Mouse (Mus musculus): ENCODE measurements around the gene Gm20388. TPM values are rescaled to one million over a fixed set of nuclear protein-coding genes. Genes with fewer than 3 reads are reported as not detected.

Gene Gm20388
- total RNA-seq, 1 experiment, result 27.0 TPM

- in situ Hi-C loops (cut with MboI; ENCODE audit: low sequenced_read_pairs in 2 of 2, unreplicated experiment in 2 of 2), result no loop called here
- Histone ChIP-seq H3K4me1 (ENCODE audit: control insufficient read depth in 2 of 2, insufficient read depth in 2 of 2, low read length in 2 of 2, poor library complexity in 1 of 2) (peaks cover 7 to 16% of the 10 kb centered on the region in 2 experiments; a peak in 3 of 4 replicates), H3K4me3 (ENCODE audit: insufficient read depth in 1 of 2, low read depth in 1 of 2, low read length in 2 of 2, poor library complexity in 1 of 2, severe bottlenecking in 1 of 2) (no peak overlapping the region), H3K9ac (ENCODE audit: insufficient read depth, low read depth, low read length, poor library complexity, severe bottlenecking) (no peak overlapping the region), H3K9me3 (ENCODE audit: control insufficient read depth, insufficient read depth, low read depth, low read length) (no peaks in the 10 kb centered on the region), H3K36me3 (ENCODE audit: control insufficient read depth, insufficient read depth, low read length, poor library complexity, severe bottlenecking) (no peaks in the 10 kb centered on the region), H3K27ac (ENCODE audit: insufficient read depth, low read depth, low read length, poor library complexity, severe bottlenecking) (no peak overlapping the region)
- TF ChIP-seq ZNF384 (IDR thresholded peaks at IDR 0.05; ENCODE audit: low read depth, low read length), result no peak
- TF ChIP-seq MAFK (IDR thresholded peaks at IDR 0.05; ENCODE audit: insufficient read depth, low read depth, low read length), result no peak
- no peak for TF ChIP-seq CHD2 (IDR thresholded peaks at IDR 0.05; ENCODE audit: low read depth, low read length)
- TF ChIP-seq ZC3H11A (IDR thresholded peaks at IDR 0.05; ENCODE audit: borderline replicate concordance, low read depth, low read length), result no peak
- no peak for TF ChIP-seq HCFC1 (IDR thresholded peaks at IDR 0.05; ENCODE audit: borderline replicate concordance, insufficient read depth, low read length)
- DNase-seq (ENCODE audit: low read depth, low spot score), result no peak
Observed at GRCm38 (mm10) chr8:120476711-120477575, 566.3 kb downstream of the Gm20388 start.

DNA sequence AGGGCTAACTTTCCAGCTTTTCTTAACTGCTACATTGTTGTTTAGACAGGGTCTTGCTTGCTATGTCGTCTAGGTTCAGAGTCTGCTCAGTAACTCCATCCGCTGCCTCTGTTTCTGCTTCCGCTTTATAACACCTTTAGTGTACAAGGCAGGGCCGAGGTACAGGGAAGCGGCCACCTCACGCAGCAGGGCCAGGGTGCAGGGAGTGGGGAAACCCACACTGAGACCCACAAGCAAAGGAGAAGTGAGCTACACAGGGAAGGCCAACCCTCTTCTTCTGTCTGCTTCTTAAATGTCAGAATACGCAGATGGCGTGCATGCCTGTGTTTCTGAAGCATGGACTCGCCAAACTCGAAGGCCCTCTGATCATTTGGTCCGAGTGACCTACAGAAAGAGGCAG, 568.1 kb downstream of the Gm20388 start:
- peaks cover 1 to 6% of the 10 kb centered on the region in 2 experiments; a peak in 3 of 4 replicates for H3K4me1 ChIP-seq (ENCODE audit: control insufficient read depth in 2 of 2, insufficient read depth in 2 of 2, low read length in 2 of 2, poor library complexity in 1 of 2)
- TF ChIP-seq MAFK (IDR thresholded peaks at IDR 0.05; ENCODE audit: insufficient read depth, low read depth, low read length) (no peak), CHD2 (IDR thresholded peaks at IDR 0.05; ENCODE audit: low read depth, low read length) (no peak), ZNF384 (IDR thresholded peaks at IDR 0.05; ENCODE audit: low read depth, low read length) (no peak), ZC3H11A (IDR thresholded peaks at IDR 0.05; ENCODE audit: borderline replicate concordance, low read depth, low read length) (no peak), HCFC1 (IDR thresholded peaks at IDR 0.05; ENCODE audit: borderline replicate concordance, insufficient read depth, low read length) (no peak)
- H3K9ac ChIP-seq (ENCODE audit: insufficient read depth, low read depth, low read length, poor library complexity, severe bottlenecking), result no peak overlapping the region
- no peaks in the 10 kb centered on the region for H3K9me3 ChIP-seq (ENCODE audit: control insufficient read depth, insufficient read depth, low read depth, low read length)
- no peak overlapping the region for H3K4me3 ChIP-seq (ENCODE audit: insufficient read depth in 1 of 2, low read depth in 1 of 2, low read length in 2 of 2, poor library complexity in 1 of 2, severe bottlenecking in 1 of 2)
- H3K36me3 ChIP-seq (ENCODE audit: control insufficient read depth, insufficient read depth, low read length, poor library complexity, severe bottlenecking), result no peaks in the 10 kb centered on the region
- in situ Hi-C loops (cut with MboI; ENCODE audit: low sequenced_read_pairs in 2 of 2, unreplicated experiment in 2 of 2), result no loop called here
- no peak for DNase-seq (ENCODE audit: low read depth, low spot score)
- no peak overlapping the region for H3K27ac ChIP-seq (ENCODE audit: insufficient read depth, low read depth, low read length, poor library complexity, severe bottlenecking)

- no peak for DNase-seq (ENCODE audit: low read depth, low spot score)
- Histone ChIP-seq H3K36me3 (ENCODE audit: control insufficient read depth, insufficient read depth, low read length, poor library complexity, severe bottlenecking) (no peaks in the 10 kb centered on the region), H3K4me1 (ENCODE audit: control insufficient read depth in 2 of 2, insufficient read depth in 2 of 2, low read length in 2 of 2, poor library complexity in 1 of 2) (peaks cover 0 to 5% of the 10 kb centered on the region in 2 experiments; a peak in 1 of 4 replicates), H3K9me3 (ENCODE audit: control insufficient read depth, insufficient read depth, low read depth, low read length) (no peaks in the 10 kb centered on the region), H3K4me3 (ENCODE audit: insufficient read depth in 1 of 2, low read depth in 1 of 2, low read length in 2 of 2, poor library complexity in 1 of 2, severe bottlenecking in 1 of 2) (no peak overlapping the region), H3K9ac (ENCODE audit: insufficient read depth, low read depth, low read length, poor library complexity, severe bottlenecking) (no peak overlapping the region), H3K27ac (ENCODE audit: insufficient read depth, low read depth, low read length, poor library complexity, severe bottlenecking) (no peak overlapping the region)
- TF ChIP-seq HCFC1 (IDR thresholded peaks at IDR 0.05; ENCODE audit: borderline replicate concordance, insufficient read depth, low read length) (no peak), ZNF384 (IDR thresholded peaks at IDR 0.05; ENCODE audit: low read depth, low read length) (no peak), MAFK (IDR thresholded peaks at IDR 0.05; ENCODE audit: insufficient read depth, low read depth, low read length) (no peak), ZC3H11A (IDR thresholded peaks at IDR 0.05; ENCODE audit: borderline replicate concordance, low read depth, low read length) (no peak), CHD2 (IDR thresholded peaks at IDR 0.05; ENCODE audit: low read depth, low read length) (no peak)
- in situ Hi-C loops (cut with MboI; ENCODE audit: low sequenced_read_pairs in 2 of 2, unreplicated experiment in 2 of 2), result no loop called here
Observed at GRCm38 (mm10) chr8:120479691-120480090, 569.0 kb downstream of the Gm20388 start.

DNA sequence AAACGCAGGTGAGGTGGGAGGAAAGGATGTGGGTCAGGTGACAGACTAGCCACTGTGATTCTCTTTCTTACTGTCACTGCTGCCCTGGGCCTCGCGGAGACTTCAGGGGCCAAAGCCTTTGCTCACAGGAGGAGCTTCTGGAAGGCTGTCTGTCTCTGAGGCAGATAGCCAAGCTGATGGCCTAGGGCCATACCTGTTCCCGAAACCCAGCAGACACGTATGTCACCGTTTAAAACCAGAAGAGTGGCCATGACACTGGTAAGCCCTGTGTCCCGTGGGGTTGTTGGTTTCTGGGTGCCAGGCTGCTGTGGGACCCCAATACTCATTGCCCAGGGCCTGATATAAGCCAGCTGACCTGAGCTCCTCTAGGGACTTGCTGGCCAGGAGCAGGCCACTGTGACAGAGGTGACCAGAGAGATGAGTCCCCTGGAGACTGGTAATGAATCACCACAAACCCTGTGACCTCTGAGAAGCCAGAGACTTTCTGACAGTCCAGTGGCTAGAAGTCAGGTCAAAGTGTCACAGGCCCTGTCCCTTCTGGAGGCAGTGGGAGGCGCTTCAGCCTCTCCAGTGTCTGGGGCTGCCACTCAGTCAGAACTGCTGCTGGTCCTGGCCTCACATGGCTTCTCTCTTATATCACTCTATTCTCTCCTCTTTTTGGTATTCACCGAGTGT, 571.5 kb downstream of the Gm20388 start:
- in situ Hi-C loops (cut with MboI; ENCODE audit: low sequenced_read_pairs in 2 of 2, unreplicated experiment in 2 of 2), result no loop called here
- TF ChIP-seq CHD2 (IDR thresholded peaks at IDR 0.05; ENCODE audit: low read depth, low read length) (no peak), ZNF384 (IDR thresholded peaks at IDR 0.05; ENCODE audit: low read depth, low read length) (no peak), HCFC1 (IDR thresholded peaks at IDR 0.05; ENCODE audit: borderline replicate concordance, insufficient read depth, low read length) (no peak), ZC3H11A (IDR thresholded peaks at IDR 0.05; ENCODE audit: borderline replicate concordance, low read depth, low read length) (no peak), MAFK (IDR thresholded peaks at IDR 0.05; ENCODE audit: insufficient read depth, low read depth, low read length) (no peak)

More for the DNA sequence above, 571.5 kb downstream of the Gm20388 start:
- Histone ChIP-seq H3K4me3 (ENCODE audit: insufficient read depth in 1 of 2, low read depth in 1 of 2, low read length in 2 of 2, poor library complexity in 1 of 2, severe bottlenecking in 1 of 2) (no peak overlapping the region), H3K9me3 (ENCODE audit: control insufficient read depth, insufficient read depth, low read depth, low read length) (no peaks in the 10 kb centered on the region), H3K9ac (ENCODE audit: insufficient read depth, low read depth, low read length, poor library complexity, severe bottlenecking) (no peak overlapping the region), H3K36me3 (ENCODE audit: control insufficient read depth, insufficient read depth, low read length, poor library complexity, severe bottlenecking) (no peaks in the 10 kb centered on the region), H3K4me1 (ENCODE audit: control insufficient read depth in 2 of 2, insufficient read depth in 2 of 2, low read length in 2 of 2, poor library complexity in 1 of 2) (peaks cover 4 to 16% of the 10 kb centered on the region in 2 experiments; a peak in 3 of 4 replicates), H3K27ac (ENCODE audit: insufficient read depth, low read depth, low read length, poor library complexity, severe bottlenecking) (no peak overlapping the region)
- no peak for DNase-seq (ENCODE audit: low read depth, low spot score)
